ENCODE assay signal across 20 mouse cellular contexts in genomic region chr5:21592106-21592505, GRCm38 (mm10). TPM values are rescaled to one million over a fixed set of nuclear protein-coding genes. Genes with fewer than 3 reads are reported as not detected.
"Had no signal": no experiment of that assay in that cellular context is flagged by ENCODE, and none has a peak within 500 bp of the region (broad histone marks: within the 10 kb centered on the region; RNA-seq: fewer than 3 reads in every experiment).

No protein-coding gene starts in this region.

- H3K27ac ChIP-seq: lung, embryonic 15.5 days; macrophage; midbrain, embryonic 13.5 days; midbrain, embryonic 15.5 days; neural tube, embryonic 12.5 days; stomach, embryonic 15.5 days; stomach, postnatal 0 days had no signal

- H3K36me3 ChIP-seq: lung, embryonic 15.5 days; midbrain, embryonic 13.5 days; midbrain, embryonic 15.5 days; neural tube, embryonic 12.5 days; stomach, embryonic 15.5 days had no signal

- ATAC-seq: lung, postnatal 0 days; midbrain, embryonic 13.5 days; midbrain, embryonic 15.5 days had no signal

- H3K4me2 ChIP-seq: lung, embryonic 15.5 days; midbrain, embryonic 11.5 days; midbrain, embryonic 13.5 days; midbrain, embryonic 15.5 days; neural tube, embryonic 12.5 days; stomach, embryonic 15.5 days had no signal

- H3K4me1 ChIP-seq: lung, embryonic 15.5 days; megakaryocyte, embryonic 14.5 days; midbrain, embryonic 13.5 days; midbrain, embryonic 15.5 days; neural tube, embryonic 12.5 days; stomach, embryonic 15.5 days had no signal

- H3K9ac ChIP-seq: lung, embryonic 15.5 days; midbrain, embryonic 13.5 days; midbrain, embryonic 15.5 days; neural tube, embryonic 12.5 days; stomach, embryonic 15.5 days had no signal

- DNase-seq: lung, adult 2 months; lung, postnatal 14 days; lung, postnatal 36 days; right cerebral cortex, postnatal 14 days; thymus, adult 2 months; thymus, postnatal 25 days; thymus, postnatal 4 days had no signal

- H3K4me3 ChIP-seq: lung, embryonic 15.5 days; megakaryocyte, embryonic 14.5 days; midbrain, embryonic 13.5 days; midbrain, embryonic 15.5 days; neural tube, embryonic 12.5 days; stomach, embryonic 15.5 days had no signal

- H3K27me3 ChIP-seq: lung, embryonic 15.5 days; midbrain, embryonic 13.5 days; midbrain, embryonic 15.5 days; neural tube, embryonic 12.5 days; stomach, embryonic 15.5 days had no signal

- H3K9me3 ChIP-seq: lung, embryonic 15.5 days; midbrain, embryonic 13.5 days; midbrain, embryonic 15.5 days; neural tube, embryonic 12.5 days; stomach, embryonic 15.5 days had no signal

RNA-seq across cellular contexts. Expression of gene Lrrc17, which starts 48.7 kb away (rescaled TPM):
- total RNA-seq: megakaryocyte progenitor cell, adult 5-6 weeks; monocyte, adult 5-6 weeks; neutrophil, adult 5-6 weeks had no signal
- polyA plus RNA-seq: macrophage had no signal

RNA-seq across cellular contexts. Expression of gene Fbxl13, which starts 53.3 kb away (rescaled TPM):
- total RNA-seq: monocyte, adult 5-6 weeks; neutrophil, adult 5-6 weeks had no signal
- polyA plus RNA-seq: macrophage had no signal
